Mouse (Mus musculus) left cerebral cortex, adult 11 months (tissue): ENCODE results near the gene Tdpoz5.
"Not testable (repeated sequence)": the region's sequence is repeated elsewhere in the genome, so short reads cannot be mapped to it uniquely, and the experiment has no call there.

ENCODE experiments used
- DNase-seq: peaks from one replicate; pipeline ENCODE4 v3.0.0; 2022; ENCODE audit warnings: low spot score

Gene Tdpoz5

GRCm38 (mm10) chr3:93961214-93961613 lies at the start of gene Tdpoz5:
TSS of gene Tdpoz5 (minus strand) at chr3:93961314.
- DNase-seq = not testable (repeated sequence)

DNA sequence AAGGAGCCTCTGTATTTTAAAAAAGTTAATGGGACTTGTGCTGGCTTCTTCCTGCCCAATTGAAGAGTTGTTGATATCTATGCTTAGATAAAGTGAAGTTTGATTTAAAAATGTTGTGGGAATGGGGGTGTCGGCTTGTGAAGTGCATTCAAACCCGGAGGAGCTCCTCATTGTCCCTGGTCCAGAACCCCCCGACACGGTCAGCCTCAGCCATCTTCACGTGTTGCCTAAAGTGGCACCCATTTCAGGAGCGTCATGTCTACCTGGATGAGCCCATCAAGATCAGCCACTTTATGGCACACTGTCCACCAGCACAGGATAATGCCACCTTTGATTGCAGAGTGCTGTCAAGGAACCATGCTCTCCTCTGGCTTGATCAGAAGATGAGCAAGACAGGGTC lies 7.8 kb upstream of the Tdpoz5 start:
- DNase-seq = not testable (repeated sequence)

GRCm38 (mm10) chr3:93943443-93943842 lies 17.7 kb downstream of the Tdpoz5 start, which contains the start of gene Gm9117:
TSS of gene Gm9117 (minus strand) at chr3:93943543.
- not testable (repeated sequence) for DNase-seq

- DNase-seq = not testable (repeated sequence)
These were observed 22.7 kb downstream of the Tdpoz5 start for GRCm38 (mm10) chr3:93938386-93938785.
